Mouse (Mus musculus): ENCODE data around the gene Rhoq. TPM values are rescaled to one million over a fixed set of nuclear protein-coding genes. Genes with fewer than 3 reads are reported as not detected.

Gene Rhoq
- total RNA-seq (2021) = 100 to 1,000 TPM; 119 to 138 TPM
- polyA plus RNA-seq (2012; rRNA removed) = 70.7 and 118 TPM in 2 replicates
- long read RNA-seq, full-length matches to known transcripts = 70 of 97 reads
- long read RNA-seq, partial matches to known transcripts = 24 of 97 reads
- long read RNA-seq, other reads (novel, unspliced or antisense) = 3 of 97 reads

- Histone ChIP-seq H3K27ac (peak within 1 kb of the TSS; percentile 96), H3K4me3 (peak within 1 kb of the TSS; percentile 79), H3K27me3 (ENCODE audit: control insufficient read depth, insufficient read depth, low read length) (no peaks in the 10 kb centered on the region), H3K4me1 (ENCODE audit: control insufficient read depth, insufficient read depth, low read length) (peaks cover 10% of the 10 kb centered on the region), H3K9ac (ENCODE audit: low read depth, low read length) (peak within 1 kb of the TSS; percentile 100), H3K36me3 (ENCODE audit: control insufficient read depth, insufficient read depth, low read length) (peaks cover 2% of the 10 kb centered on the region; the same call in 1 of the 2 replicates), H3K79me2 (replicated peaks; ENCODE audit: control insufficient read depth, insufficient read depth, low read length) (0 out of 2 replicates have a peak, but pooled peaks cover 2% of the 10 kb centered on the region)
- intact Hi-C loops (cut with DNase I) = loop anchor here (1.0 to 10.0 kb wide), 6 partner anchors 44 to 482 kb away; partner anchors contain the start of genes Calm2, Cript, Pigf and Socs5
- under 1% methylated on average over 71 of the region's 86 CpGs for WGBS
- DNase-seq = peak; percentile 94
- TF ChIP-seq EP300 (IDR thresholded peaks at IDR 0.05; ENCODE audit: insufficient read depth, low read depth, low read length) (0 out of 2 replicates have a peak, but pooled peaks have one; percentile 30), CTCF (IDR thresholded peaks at IDR 0.05) (no peak), POLR2A (IDR thresholded peaks at IDR 0.05; ENCODE audit: insufficient read depth, low read depth, low read length) (peak; percentile 42)
These were observed at the start of gene Rhoq for GRCm38 (mm10) chr17:86962894-86963585. Rhoq (plus strand) TSS chr17:86963082.

GRCm38 (mm10) chr17:86915540-86915939 lies 47.3 kb upstream of the Rhoq start:
- H3K27me3 ChIP-seq (ENCODE audit: control insufficient read depth, insufficient read depth, low read length) = no peaks in the 10 kb centered on the region
- no peaks in the 10 kb centered on the region for H3K36me3 ChIP-seq (ENCODE audit: control insufficient read depth, insufficient read depth, low read length)
- DNase-seq = peak in 1 of 2 experiments; percentile 2
- 84% methylated on average over 4 of the region's 4 CpGs for WGBS
- H3K27ac ChIP-seq = no peak overlapping the region
- H3K4me1 ChIP-seq (ENCODE audit: control insufficient read depth, insufficient read depth, low read length) = no peaks in the 10 kb centered on the region
- no peaks in the 10 kb centered on the region for H3K79me2 ChIP-seq (replicated peaks; ENCODE audit: control insufficient read depth, insufficient read depth, low read length)
- H3K9ac ChIP-seq (ENCODE audit: low read depth, low read length) = no peak overlapping the region
- TF ChIP-seq CTCF (IDR thresholded peaks at IDR 0.05) = no peak
- TF ChIP-seq POLR2A (IDR thresholded peaks at IDR 0.05; ENCODE audit: insufficient read depth, low read depth, low read length) = no peak
- TF ChIP-seq EP300 (IDR thresholded peaks at IDR 0.05; ENCODE audit: insufficient read depth, low read depth, low read length) = no peak
- intact Hi-C loops (cut with DNase I) = loop anchor here (5.0 kb wide), 1 partner anchor 72 kb away; no protein-coding TSS in a partner anchor
- no peak overlapping the region for H3K4me3 ChIP-seq

- no peaks in the 10 kb centered on the region for H3K79me2 ChIP-seq (replicated peaks; ENCODE audit: control insufficient read depth, insufficient read depth, low read length)
- H3K9ac ChIP-seq (ENCODE audit: low read depth, low read length) = no peak within 1 kb of the TSS
- H3K36me3 ChIP-seq (ENCODE audit: control insufficient read depth, insufficient read depth, low read length) = no peaks in the 10 kb centered on the region
- no peak within 1 kb of the TSS for H3K4me3 ChIP-seq
- H3K27me3 ChIP-seq (ENCODE audit: control insufficient read depth, insufficient read depth, low read length) = no peaks in the 10 kb centered on the region
- H3K27ac ChIP-seq = no peak within 1 kb of the TSS
- no peak for TF ChIP-seq POLR2A (IDR thresholded peaks at IDR 0.05; ENCODE audit: insufficient read depth, low read depth, low read length)
- TF ChIP-seq CTCF (IDR thresholded peaks at IDR 0.05) = no peak
- no peak for TF ChIP-seq EP300 (IDR thresholded peaks at IDR 0.05; ENCODE audit: insufficient read depth, low read depth, low read length)
- H3K4me1 ChIP-seq (ENCODE audit: control insufficient read depth, insufficient read depth, low read length) = no peaks in the 10 kb centered on the region
- peak in 1 of 2 experiments; percentile 7 for DNase-seq
- intact Hi-C loops (cut with DNase I) = loop anchor here (5.0 kb wide), 1 partner anchor 70 kb away; no protein-coding TSS in a partner anchor
- 89% methylated on average over 10 of the region's 10 CpGs for WGBS
These were observed 45.8 kb upstream of the Rhoq start, which contains the start of gene Tmem247 for GRCm38 (mm10) chr17:86917048-86917447. Tmem247 (plus strand) TSS chr17:86917348.

- intact Hi-C loops (cut with DNase I) = loop anchor here (1.0 to 5.0 kb wide), 4 partner anchors 44 to 331 kb away; partner anchors contain the start of gene Rhoq
These were observed 44.1 kb upstream of the Rhoq start for GRCm38 (mm10) chr17:86918786-86919185.

GRCm38 (mm10) chr17:86919729-86920128 lies 43.2 kb upstream of the Rhoq start:
- Histone ChIP-seq H3K36me3 (ENCODE audit: control insufficient read depth, insufficient read depth, low read length) (no peaks in the 10 kb centered on the region), H3K27me3 (ENCODE audit: control insufficient read depth, insufficient read depth, low read length) (no peaks in the 10 kb centered on the region), H3K4me3 (no peak overlapping the region), H3K27ac (no peak overlapping the region), H3K9ac (ENCODE audit: low read depth, low read length) (no peak overlapping the region), H3K4me1 (ENCODE audit: control insufficient read depth, insufficient read depth, low read length) (no peaks in the 10 kb centered on the region), H3K79me2 (replicated peaks; ENCODE audit: control insufficient read depth, insufficient read depth, low read length) (no peaks in the 10 kb centered on the region)
- TF ChIP-seq CTCF (IDR thresholded peaks at IDR 0.05) = no peak
- TF ChIP-seq POLR2A (IDR thresholded peaks at IDR 0.05; ENCODE audit: insufficient read depth, low read depth, low read length) = no peak
- no peak for TF ChIP-seq EP300 (IDR thresholded peaks at IDR 0.05; ENCODE audit: insufficient read depth, low read depth, low read length)
- no peak for DNase-seq
- intact Hi-C loops (cut with DNase I) = loop anchor here (2.0 to 5.0 kb wide), 3 partner anchors 43 to 125 kb away; partner anchors contain the start of gene Rhoq
- WGBS = 78% methylated on average over 11 of the region's 11 CpGs

More at GRCm38 (mm10) chr17:86918786-86919185, 44.1 kb upstream of the Rhoq start:
- DNase-seq = peak in 1 of 2 experiments; percentile 39
- H3K27me3 ChIP-seq (ENCODE audit: control insufficient read depth, insufficient read depth, low read length) = no peaks in the 10 kb centered on the region
- TF ChIP-seq POLR2A (IDR thresholded peaks at IDR 0.05; ENCODE audit: insufficient read depth, low read depth, low read length) (no peak), CTCF (IDR thresholded peaks at IDR 0.05) (peak; percentile 86), EP300 (IDR thresholded peaks at IDR 0.05; ENCODE audit: insufficient read depth, low read depth, low read length) (peak; percentile 69; the same call in 1 of the 2 replicates)
- 45% methylated on average over 6 of the region's 6 CpGs for WGBS
- no peak overlapping the region for H3K9ac ChIP-seq (ENCODE audit: low read depth, low read length)
- no peaks in the 10 kb centered on the region for H3K79me2 ChIP-seq (replicated peaks; ENCODE audit: control insufficient read depth, insufficient read depth, low read length)
- H3K36me3 ChIP-seq (ENCODE audit: control insufficient read depth, insufficient read depth, low read length) = no peaks in the 10 kb centered on the region
- no peak overlapping the region for H3K27ac ChIP-seq
- H3K4me1 ChIP-seq (ENCODE audit: control insufficient read depth, insufficient read depth, low read length) = no peaks in the 10 kb centered on the region
- H3K4me3 ChIP-seq = no peak overlapping the region

All from heart, adult 2 months (tissue).